Mouse (Mus musculus) G1E (cell line): Measurements from ENCODE around the gene Rora. TPM values are rescaled to one million over a fixed set of nuclear protein-coding genes. Genes with fewer than 3 reads are reported as not detected.
A peak's percentile ranks its signal among the peaks of the same experiment; 100 is the strongest.

Experiments
- ATAC-seq: 2 replicates; pipeline ENCODE4 v1.8.0; 2016; ENCODE audit warnings: mild to moderate bottlenecking; ENCODE audit not compliant: insufficient number of reproducible peaks, poor library complexity, low FRiP score, severe bottlenecking; ENCODE audit errors: extremely low read depth
- DNase-seq: peaks from one replicate; pipeline ENCODE4 v3.0.0; 2012; ENCODE audit warnings: low spot score
- H3K27me3 ChIP-seq: 2 replicates; pipeline ENCODE4 v1.6.1; 2012; ENCODE audit warnings: mild to moderate bottlenecking, low read length, inconsistent platforms; ENCODE audit not compliant: insufficient read depth
- H3K36me3 ChIP-seq: replicated peaks from 2 replicates; pipeline ENCODE3; 2012; ENCODE audit warnings: mild to moderate bottlenecking, inconsistent platforms
- H3K4me1 ChIP-seq: 2 replicates; pipeline ENCODE4 v1.6.1; 2012; ENCODE audit warnings: low read depth, low read length, inconsistent platforms, mixed read lengths; ENCODE audit not compliant: insufficient read depth
- H3K4me3 ChIP-seq: 2 replicates; pipeline ENCODE4 v1.5.1; 2012; ENCODE audit warnings: low read depth, mild to moderate bottlenecking, inconsistent platforms, low read length, moderate library complexity, mixed read lengths
- H3K9me3 ChIP-seq: replicated peaks from 2 replicates; pipeline ENCODE4 v1.6.1; 2012; ENCODE audit warnings: inconsistent platforms
- CTCF ChIP-seq: IDR thresholded peaks from 2 replicates; pipeline ENCODE4 v1.5.1; 2012; ENCODE audit warnings: low read depth, low read length, inconsistent platforms, mixed read lengths
- GATA1 ChIP-seq: IDR thresholded peaks from 2 replicates; pipeline ENCODE4 v1.6.1; 2012; ENCODE audit warnings: borderline replicate concordance, low read length, inconsistent platforms, mixed read lengths
- GATA2 ChIP-seq: IDR thresholded peaks from 2 replicates; pipeline ENCODE4 v1.6.1; 2012; ENCODE audit warnings: low read depth, low read length, inconsistent platforms, borderline replicate concordance
- POLR2AphosphoS5 ChIP-seq: IDR thresholded peaks from 2 replicates; pipeline ENCODE4 v1.6.1; 2012; ENCODE audit warnings: low read depth, low read length, inconsistent platforms; ENCODE audit not compliant: insufficient replicate concordance
- TAL1 ChIP-seq: conservative IDR thresholded peaks from 2 replicates; pipeline ENCODE4 v1.6.1; 2012; ENCODE audit warnings: low read depth, low read length, inconsistent platforms, mixed read lengths
- polyA plus RNA-seq: library from polyadenylated mRNA; stranded (reverse); fragments of >175 nt; gene quantifications from 2 replicates; pipeline ENCODE4 v1.2.3, GENCODE M21; 2012
- total RNA-seq, 2 experiments: library from RNA; stranded (forward) in 1 of 2; stranded (reverse) in 1 of 2; fragments of 200-1000 nt in 1 of 2; fragments of >200 nt in 1 of 2; fragmentation: Nextera tagmentation in 1 of 2; gene quantifications; 2 replicates each; pipeline ENCODE4 v1.2.3; 2014 to 2017

The Rora gene
- total and polyA plus RNA-seq, 3 experiments, result 0.11 TPM; not detected in 2

GRCm38 (mm10) chr9:69397760-69398452 is 744.3 kb downstream of the Rora start, which contains the start of gene Ice2:
TSS of gene Ice2 (plus strand) at chr9:69397906.
- ATAC-seq, result peak; percentile 74
- TF ChIP-seq CTCF, result no peak
- Histone ChIP-seq H3K27me3 (no peaks in the 10 kb centered on the region), H3K9me3 (no peaks in the 10 kb centered on the region), H3K4me3 (peak within 1 kb of the TSS; percentile 94), H3K36me3 (peaks cover 15% of the 10 kb centered on the region), H3K4me1 (peaks cover 18% of the 10 kb centered on the region)
- peak; percentile 82 for DNase-seq

DNA sequence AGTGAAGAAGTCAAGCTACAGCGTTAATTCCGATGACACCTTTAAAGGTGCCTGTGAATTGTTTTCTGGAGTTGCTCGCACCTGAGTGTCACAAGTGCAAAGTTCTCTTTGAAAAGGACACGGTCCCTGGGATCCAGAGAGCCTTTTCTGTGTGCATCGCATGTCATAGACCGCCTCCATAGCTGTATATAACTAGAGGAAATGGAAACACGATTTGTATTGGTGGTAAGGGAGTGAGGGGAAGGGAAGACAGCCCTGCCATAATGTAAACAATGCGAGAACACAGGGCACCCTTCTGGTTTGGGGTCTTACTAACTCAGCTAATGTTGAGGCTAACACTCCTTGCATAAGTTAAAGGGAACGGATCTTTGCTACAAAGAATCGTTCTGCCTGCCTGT is 744.9 kb downstream of the Rora start:
- peaks cover 18% of the 10 kb centered on the region for H3K4me1 ChIP-seq
- DNase-seq (peak; percentile 8), ATAC-seq (no peak)
- peak overlapping the region; percentile 94 for H3K4me3 ChIP-seq
- H3K27me3 ChIP-seq, result no peaks in the 10 kb centered on the region
- no peak for TF ChIP-seq POLR2AphosphoS5
- TF ChIP-seq TAL1, result no peak
- TF ChIP-seq GATA2, result no peak
- TF ChIP-seq CTCF, result no peak
- no peak for TF ChIP-seq GATA1
- H3K36me3 ChIP-seq, result peaks cover 17% of the 10 kb centered on the region
- no peaks in the 10 kb centered on the region for H3K9me3 ChIP-seq

GRCm38 (mm10) chr9:69404671-69405070 is 751.1 kb downstream of the Rora start:
- no peaks in the 10 kb centered on the region for H3K9me3 ChIP-seq
- peaks cover 47% of the 10 kb centered on the region for H3K36me3 ChIP-seq
- no peaks in the 10 kb centered on the region; the same call in 1 of the 2 replicates for H3K4me1 ChIP-seq
- H3K4me3 ChIP-seq, result no peak overlapping the region
- TF ChIP-seq GATA1 (no peak), POLR2AphosphoS5 (no peak), GATA2 (no peak), CTCF (no peak), TAL1 (no peak)
- no peak for DNase-seq
- H3K27me3 ChIP-seq, result no peaks in the 10 kb centered on the region
- ATAC-seq, result no peak

- H3K27me3 ChIP-seq, result no peaks in the 10 kb centered on the region
- no peaks in the 10 kb centered on the region for H3K9me3 ChIP-seq
- ATAC-seq, result no peak
- no peaks in the 10 kb centered on the region for H3K4me1 ChIP-seq
- TF ChIP-seq TAL1 (no peak), POLR2AphosphoS5 (no peak)
- DNase-seq, result no peak
- H3K36me3 ChIP-seq, result peaks cover 87% of the 10 kb centered on the region
- H3K4me3 ChIP-seq, result no peak overlapping the region
Observed at GRCm38 (mm10) chr9:69419476-69419875, 765.9 kb downstream of the Rora start.

DNA sequence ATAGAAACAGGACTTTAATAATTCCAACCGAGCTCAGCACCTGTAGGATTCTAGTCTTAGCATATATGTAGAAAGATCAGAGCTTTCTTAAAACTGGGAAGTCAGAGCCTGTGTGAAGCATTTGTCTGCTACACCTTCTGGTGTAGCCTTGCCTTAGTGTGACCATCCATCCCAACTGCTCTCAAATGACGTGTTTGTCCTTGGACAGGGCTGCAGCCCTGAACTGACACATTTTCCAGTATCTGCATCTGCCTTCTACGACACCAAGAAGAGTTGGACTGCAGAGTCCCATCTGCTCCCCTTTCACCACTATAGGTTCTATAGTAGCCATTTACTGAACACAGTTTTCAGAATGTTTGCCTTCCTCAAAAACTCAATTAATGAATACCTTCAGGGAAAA is 776.9 kb downstream of the Rora start:
- TF ChIP-seq POLR2AphosphoS5, result no peak
- no peak for TF ChIP-seq TAL1
- TF ChIP-seq GATA1, result no peak
- no peak for TF ChIP-seq GATA2
- no peak for TF ChIP-seq CTCF
- Histone ChIP-seq H3K4me1 (no peaks in the 10 kb centered on the region), H3K9me3 (no peaks in the 10 kb centered on the region), H3K27me3 (no peaks in the 10 kb centered on the region), H3K36me3 (peaks cover 76% of the 10 kb centered on the region), H3K4me3 (no peak overlapping the region)
- no peak for DNase-seq
- ATAC-seq, result no peak

DNA sequence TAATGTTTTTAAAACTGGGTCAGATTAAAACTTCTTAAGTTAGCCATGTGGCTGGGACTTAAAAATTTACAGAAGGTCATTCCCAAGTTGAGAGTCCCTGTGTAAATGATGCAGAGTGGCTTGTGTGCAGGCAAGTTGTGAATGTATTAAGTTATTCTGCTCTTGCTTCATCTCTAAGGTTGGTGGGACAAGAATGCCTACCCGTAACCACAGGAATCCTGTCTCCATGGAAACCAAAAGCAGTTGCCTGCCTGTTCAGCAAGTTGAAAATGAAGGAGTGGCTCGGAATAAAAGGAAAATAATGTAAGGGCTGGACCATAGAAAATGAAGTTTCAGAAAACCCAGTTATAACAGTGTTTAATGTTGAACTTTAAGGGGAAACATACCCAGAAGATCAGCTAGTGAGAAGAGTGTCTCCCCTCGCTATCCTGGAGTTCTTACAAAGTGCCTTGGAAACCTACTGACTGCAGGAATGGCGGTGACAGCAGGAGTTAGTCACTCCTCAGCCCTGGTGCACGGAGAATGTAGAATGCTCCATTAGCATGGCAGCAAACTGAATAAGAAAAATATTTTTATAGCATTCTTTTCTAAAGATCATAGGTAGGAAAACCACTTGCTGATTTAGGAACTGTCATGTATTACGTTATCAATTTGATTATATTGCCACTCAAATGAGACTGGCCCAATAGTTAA is 778.4 kb downstream of the Rora start:
- H3K36me3 ChIP-seq, result peaks cover 66% of the 10 kb centered on the region
- no peaks in the 10 kb centered on the region for H3K4me1 ChIP-seq
- DNase-seq (no peak), ATAC-seq (no peak)
- no peaks in the 10 kb centered on the region for H3K27me3 ChIP-seq
- no peak overlapping the region for H3K4me3 ChIP-seq
- TF ChIP-seq POLR2AphosphoS5 (no peak), GATA1 (no peak), TAL1 (no peak), CTCF (no peak), GATA2 (no peak)
- no peaks in the 10 kb centered on the region for H3K9me3 ChIP-seq
